Mouse (Mus musculus) thymus, postnatal 25 days (tissue): ENCODE results near the gene Gpr87.

ENCODE experiments used
- DNase-seq: peaks from one replicate; pipeline ENCODE4 v3.0.0; 2022

Gpr87 gene

GRCm38 (mm10) chr3:59135911-59136653 is 58.8 kb downstream of the Gpr87 start:
- no peak for DNase-seq

GRCm38 (mm10) chr3:59133189-59133588 is 61.7 kb downstream of the Gpr87 start:
- no peak for DNase-seq

GRCm38 (mm10) chr3:59131966-59132365 is 62.9 kb downstream of the Gpr87 start:
- no peak for DNase-seq

GRCm38 (mm10) chr3:59131081-59131480 is 63.8 kb downstream of the Gpr87 start:
- DNase-seq: no peak

- DNase-seq: peak; percentile 45
Measured at GRCm38 (mm10) chr3:59130431-59130830, 64.5 kb downstream of the Gpr87 start.

- DNase-seq: no peak
Measured at GRCm38 (mm10) chr3:59129547-59129946, 65.4 kb downstream of the Gpr87 start.
